Mouse (Mus musculus) hematopoietic stem cell, adult 5-6 weeks (primary cell): ENCODE results near the gene Smndc1. TPM values are rescaled to one million over a fixed set of nuclear protein-coding genes. Genes with fewer than 3 reads are reported as not detected.
"Not testable (repeated sequence)": the region's sequence is repeated elsewhere in the genome, so short reads cannot be mapped to it uniquely, and the experiment has no call there.

Source experiments
- ATAC-seq, 2 experiments: fragments of 125-278 bp in 1 of 2; replicated peaks in 1 of 2; 2 replicates each; pipeline ENCODE4 v1.8.0; 2016 to 2017; ENCODE audit warnings: inconsistent platforms in 2 of 2, mild to moderate bottlenecking in 2 of 2, moderate number of reproducible peaks in 2 of 2, low read depth in 1 of 2, moderate TSS enrichment in 1 of 2; ENCODE audit not compliant: low FRiP score in 2 of 2, poor library complexity in 2 of 2, severe bottlenecking in 2 of 2, insufficient read depth in 1 of 2, low TSS enrichment in 1 of 2
- total RNA-seq: library from RNA; stranded (forward); fragments of 172-1452, 232-1000 nt; gene quantifications from 2 replicates; pipeline ENCODE4 v1.2.3, GENCODE M21; 2017

The Smndc1 gene
- total RNA-seq, 1 experiment from 2014 or later = 42.6 TPM

GRCm38 (mm10) chr19:53419834-53420233 lies 29.5 kb upstream of the Smndc1 start:
- ATAC-seq = no peak

- no peak for ATAC-seq
Observed at GRCm38 (mm10) chr19:53415198-53415597, 24.8 kb upstream of the Smndc1 start.

GRCm38 (mm10) chr19:53414650-53415049 lies 24.3 kb upstream of the Smndc1 start:
- no peak for ATAC-seq

- ATAC-seq = no peak
Observed at GRCm38 (mm10) chr19:53413617-53414380, 23.4 kb upstream of the Smndc1 start.

- no peak for ATAC-seq
Observed at GRCm38 (mm10) chr19:53412149-53412848, 21.9 kb upstream of the Smndc1 start.

- ATAC-seq = no peak
Observed at GRCm38 (mm10) chr19:53409663-53410307, 19.4 kb upstream of the Smndc1 start.

- no peak for ATAC-seq
Observed at GRCm38 (mm10) chr19:53408398-53408797, 18.0 kb upstream of the Smndc1 start.

GRCm38 (mm10) chr19:53407350-53407749 lies 17.0 kb upstream of the Smndc1 start:
- ATAC-seq = no peak

- ATAC-seq = peak in 1 of 2 experiments; percentile 7; a peak in 1 of 4 replicates
Observed at GRCm38 (mm10) chr19:53405810-53406209, 15.4 kb upstream of the Smndc1 start.

- ATAC-seq = no peak
Observed at GRCm38 (mm10) chr19:53404837-53405356, 14.5 kb upstream of the Smndc1 start.

GRCm38 (mm10) chr19:53404219-53404836 lies 13.9 kb upstream of the Smndc1 start:
- no peak for ATAC-seq

GRCm38 (mm10) chr19:53402741-53403432 lies 12.5 kb upstream of the Smndc1 start:
- no peak for ATAC-seq

GRCm38 (mm10) chr19:53400332-53401110 lies 10.1 kb upstream of the Smndc1 start:
- ATAC-seq = no peak; a peak in 1 of 4 replicates

- ATAC-seq = peak; percentile 58 to 63; a peak in 3 of 4 replicates
Observed at GRCm38 (mm10) chr19:53399213-53399612, 8.8 kb upstream of the Smndc1 start.

- ATAC-seq = no peak
Observed at GRCm38 (mm10) chr19:53397451-53398233, 7.3 kb upstream of the Smndc1 start.

GRCm38 (mm10) chr19:53395805-53396204 lies 5.4 kb upstream of the Smndc1 start:
- ATAC-seq = not testable (repeated sequence)
